Mouse (Mus musculus) heart, adult 2 months (tissue): Measurements from ENCODE around the gene Smdt1.
"Not testable (repeated sequence)": the region's sequence is repeated elsewhere in the genome, so short reads cannot be mapped to it uniquely, and the experiment has no call there.

ENCODE experiments used
- CTCF ChIP-seq: fragments of 200-600 bp; IDR thresholded peaks from 2 replicates; pipeline ENCODE4 v1.8.1; 2022; ENCODE audit warnings: antibody characterized with exemption, mild to moderate bottlenecking, moderate library complexity
- POLR2A ChIP-seq: fragments of 200-500 bp; IDR thresholded peaks from 2 replicates; pipeline ENCODE4 v1.6.1; 2011; ENCODE audit warnings: mild to moderate bottlenecking, low read depth, low read length, control low read depth; ENCODE audit not compliant: insufficient read depth

GRCm38 (mm10) chr15:82395955-82396354 lies 57.2 kb downstream of the Smdt1 start:
- TF ChIP-seq CTCF, POLR2A: not testable (repeated sequence)
